ENCODE assay signal across 8 mouse cellular contexts in the genomic region with DNA sequence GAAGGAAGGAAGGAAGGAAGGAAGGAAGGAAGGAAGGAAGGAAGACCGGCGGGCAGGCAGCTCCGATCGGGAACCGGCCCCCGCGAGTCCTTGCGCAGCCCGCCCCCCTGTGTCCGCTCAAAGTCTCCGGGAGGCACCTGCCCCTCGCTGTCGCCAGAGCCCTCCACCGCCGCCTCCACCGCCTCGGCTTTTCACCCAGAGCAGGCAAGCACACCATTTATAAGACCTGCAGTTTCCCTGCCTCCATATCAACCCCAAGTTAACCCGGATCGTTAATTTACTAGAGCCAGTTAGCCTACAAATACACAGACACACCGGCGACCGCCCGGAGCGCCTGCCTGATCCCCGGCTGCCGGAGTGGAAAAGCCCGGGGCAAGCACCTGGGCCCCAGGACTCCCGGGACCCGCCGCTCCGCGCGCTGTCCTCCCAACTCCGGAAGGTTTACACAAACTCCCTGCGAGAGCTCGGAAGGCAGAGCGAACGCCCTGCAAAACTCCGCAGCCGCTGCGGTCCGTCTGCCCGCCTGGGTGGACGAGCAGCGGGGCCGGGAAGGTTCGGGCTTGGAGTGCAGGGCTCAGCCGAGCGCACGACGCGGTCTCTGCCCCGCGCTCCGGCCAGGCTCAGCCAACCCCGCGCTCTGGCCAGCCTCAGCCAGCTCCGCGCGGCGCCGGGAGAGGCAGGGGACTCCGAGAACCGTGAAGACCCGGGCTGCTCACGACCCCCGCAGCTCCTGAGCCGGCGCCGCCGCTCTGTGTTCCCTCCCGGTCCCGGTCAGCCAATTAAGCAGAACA. TPM values are rescaled to one million over a fixed set of nuclear protein-coding genes. Genes with fewer than 3 reads are reported as not detected.
DNase-seq lines count a peak whose midpoint lies in the region; ATAC-seq and TF ChIP-seq lines count a peak whose summit lies in the region.

No protein-coding gene starts in this region.

- peaks cover 7% of the 10 kb centered on the region for H3K9me3 ChIP-seq in hindbrain, embryonic 12.5 days (replicated peaks)

- TF ChIP-seq POLR2A in cerebellum, adult 2 months (IDR thresholded peaks at IDR 0.05; ENCODE audit: borderline replicate concordance, insufficient read depth, low read length), result no peak

- TF ChIP-seq CTCF in cerebellum, adult 2 months (IDR thresholded peaks at IDR 0.05; ENCODE audit: borderline replicate concordance, insufficient read depth, low read depth, low read length), result no peak

- H3K36me3 ChIP-seq in hindbrain, embryonic 12.5 days, result no peaks in the 10 kb centered on the region

- peak; percentile 25; the same call in 1 of the 2 replicates for ATAC-seq in frontal cortex, adult (ENCODE audit: low TSS enrichment)
- ATAC-seq in hindbrain, embryonic 12.5 days (ENCODE audit: low FRiP score), result peak; percentile 84
- 0 out of 2 replicates have a peak, but pooled peaks have one; percentile 3 for ATAC-seq in megakaryocyte progenitor cell, adult 5-6 weeks (replicated peaks; ENCODE audit: poor library complexity)
- ATAC-seq in monocyte, adult 5-6 weeks (replicated peaks; ENCODE audit: insufficient number of reproducible peaks, low FRiP score, low TSS enrichment, poor library complexity, severe bottlenecking), result no peak

- H3K4me1 ChIP-seq in cerebellum, adult 2 months (ENCODE audit: control insufficient read depth, insufficient read depth, low read length), result no peaks in the 10 kb centered on the region
- peaks cover 19% of the 10 kb centered on the region for H3K4me1 ChIP-seq in hindbrain, embryonic 12.5 days

- peak overlapping the region; percentile 67 for H3K27ac ChIP-seq in cerebellum, adult 2 months (ENCODE audit: insufficient read depth, low read length)
- peak overlapping the region; percentile 89 for H3K27ac ChIP-seq in hindbrain, embryonic 12.5 days

- H3K4me2 ChIP-seq in hindbrain, embryonic 12.5 days (replicated peaks), result peak overlapping the region; percentile 92

- peak overlapping the region; percentile 87 for H3K4me3 ChIP-seq in cerebellum, adult 2 months (replicated peaks; ENCODE audit: insufficient read depth, low read depth, low read length)
- H3K4me3 ChIP-seq in hindbrain, embryonic 12.5 days, result peak overlapping the region; percentile 75

- H3K9ac ChIP-seq in hindbrain, embryonic 12.5 days, result peak overlapping the region; percentile 77

- no peaks in the 10 kb centered on the region for H3K27me3 ChIP-seq in cerebellum, adult 2 months (ENCODE audit: control insufficient read depth, insufficient read depth, low read length)
- H3K27me3 ChIP-seq in hindbrain, embryonic 12.5 days, result no peaks in the 10 kb centered on the region; the same call in 1 of the 2 replicates

- DNase-seq in R1 (ENCODE audit: low read depth, low spot score), result peak; percentile 59
- peak; percentile 64 to 76 for DNase-seq in cerebellum, adult 2 months
- DNase-seq in left cerebral cortex, postnatal 14 days (ENCODE audit: low spot score in 2 of 2), result peak; percentile 11 to 21
- DNase-seq in skeletal muscle tissue, adult 2 months (ENCODE audit: low read depth, low spot score), result peak; percentile 23

- under 1% methylated on average over 73 of the region's 73 CpGs for WGBS in cerebellum, adult 2 months
- under 1% methylated on average over 73 of the region's 73 CpGs for whole genome bisulfite sequencing in hindbrain, embryonic 12.5 days

- intact Hi-C loops in left cerebral cortex, postnatal 14 days (cut with DNase I), result loop anchor here (5.0 kb wide), 2 partner anchors 75 to 375 kb away; no protein-coding TSS in a partner anchor

RNA-seq across cellular contexts. Expression of gene Dpf3, which starts 0.7 kb away (rescaled TPM):
- polyA plus RNA-seq in cerebellum, adult 2 months (2012; rRNA removed), result 42.6 and 52.3 TPM in 2 replicates
- 18.0 and 21.6 TPM in 2 replicates for polyA plus RNA-seq in hindbrain, embryonic 12.5 days (2016; fragmentation: Nextera tagmentation; extraction: Ambion mirVana)
- 1 to 10 TPM; 6.7 to 7.5 TPM for total RNA-seq in left cerebral cortex, postnatal 14 days (2021)
- 2.8 TPM in 1 of 2 replicates, not detected in the other for total RNA-seq in megakaryocyte progenitor cell, adult 5-6 weeks (2015)
- 2.1 TPM in 2 replicates for total RNA-seq in megakaryocyte progenitor cell, adult 5-6 weeks (2017)
- total RNA-seq in monocyte, adult 5-6 weeks (2017), result 5.2 to 5.5 TPM (median 5.3 TPM) in 3 replicates

RNA-seq across cellular contexts. Expression of gene Dcaf4, which starts 33.4 kb away (rescaled TPM):
- 34.1 and 34.8 TPM in 2 replicates for polyA plus RNA-seq in cerebellum, adult 2 months (2012; rRNA removed)
- polyA plus RNA-seq in hindbrain, embryonic 12.5 days (2016; fragmentation: Nextera tagmentation; extraction: Ambion mirVana), result 28.2 and 29.9 TPM in 2 replicates
- 10 to 100 TPM; 25.8 to 28.9 TPM for total RNA-seq in left cerebral cortex, postnatal 14 days (2021)
- 7.3 and 13.2 TPM in 2 replicates for total RNA-seq in megakaryocyte progenitor cell, adult 5-6 weeks (2015)
- 11.1 and 12.4 TPM in 2 replicates for total RNA-seq in megakaryocyte progenitor cell, adult 5-6 weeks (2017)
- total RNA-seq in monocyte, adult 5-6 weeks (2017), result 6.4 to 14.1 TPM (median 10.5 TPM) in 3 replicates

Comparison
In these comparisons a context has a peak if more than half of its experiments do, and no peak if none do; other contexts are left out.
1. DNase-seq: peak in every context shown above with its lines; median percentile 70 in cerebellum, adult 2 months; 59 in R1; 23 in skeletal muscle tissue, adult 2 months; 16 in left cerebral cortex, postnatal 14 days.